Mouse (Mus musculus) G1E (cell line): ENCODE data around the gene Sh3bgr.

ENCODE experiments used
- CTCF ChIP-seq: IDR thresholded peaks from 2 replicates; pipeline ENCODE4 v1.5.1; 2012; ENCODE audit warnings: low read depth, low read length, inconsistent platforms, mixed read lengths
- GATA1 ChIP-seq: IDR thresholded peaks from 2 replicates; pipeline ENCODE4 v1.6.1; 2012; ENCODE audit warnings: borderline replicate concordance, low read length, inconsistent platforms, mixed read lengths
- GATA2 ChIP-seq: IDR thresholded peaks from 2 replicates; pipeline ENCODE4 v1.6.1; 2012; ENCODE audit warnings: low read depth, low read length, inconsistent platforms, borderline replicate concordance
- POLR2AphosphoS5 ChIP-seq: IDR thresholded peaks from 2 replicates; pipeline ENCODE4 v1.6.1; 2012; ENCODE audit warnings: low read depth, low read length, inconsistent platforms; ENCODE audit not compliant: insufficient replicate concordance
- TAL1 ChIP-seq: conservative IDR thresholded peaks from 2 replicates; pipeline ENCODE4 v1.6.1; 2012; ENCODE audit warnings: low read depth, low read length, inconsistent platforms, mixed read lengths

DNA sequence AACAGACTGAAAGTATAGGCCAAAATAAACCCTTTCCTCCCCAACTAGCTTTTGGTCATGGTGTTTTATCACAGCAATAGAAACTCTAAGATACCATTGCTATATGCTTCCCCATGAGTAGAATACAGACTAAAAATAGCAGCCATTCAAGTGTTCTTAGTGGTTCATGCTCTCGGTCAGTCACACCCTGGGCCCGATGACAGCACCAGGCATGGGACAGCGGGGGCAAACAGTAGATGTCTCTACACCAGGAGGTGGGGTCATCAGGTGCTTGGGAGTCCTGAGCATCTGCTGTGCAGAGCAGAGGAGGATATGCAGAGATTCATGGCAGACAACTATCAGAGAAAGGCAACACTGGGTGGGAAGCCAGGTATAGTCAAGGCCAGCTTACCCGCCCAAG is 12.8 kb downstream of the Sh3bgr start:
- TF ChIP-seq CTCF, result no peak
- TF ChIP-seq POLR2AphosphoS5, result no peak
- TF ChIP-seq GATA1, result no peak
- no peak for TF ChIP-seq TAL1
- TF ChIP-seq GATA2, result no peak
